Mouse (Mus musculus) embryo, embryonic 10.5 days (tissue): Measurements from ENCODE around the gene Sv2c.

Experiments used
- DNase-seq: peaks from one replicate; pipeline ENCODE4 v3.0.0-alpha.2; 2015; ENCODE audit warnings: low spot score

The Sv2c gene

GRCm38 (mm10) chr13:95944621-95945020 is 187.8 kb downstream of the Sv2c start:
- no peak for DNase-seq

GRCm38 (mm10) chr13:95943919-95944318 is 188.5 kb downstream of the Sv2c start:
- no peak for DNase-seq

GRCm38 (mm10) chr13:95942587-95942986 is 189.8 kb downstream of the Sv2c start:
- DNase-seq: no peak

- no peak for DNase-seq
Measured at GRCm38 (mm10) chr13:95941861-95942260, 190.5 kb downstream of the Sv2c start.

- no peak for DNase-seq
Measured at GRCm38 (mm10) chr13:95940811-95941210, 191.6 kb downstream of the Sv2c start.

- DNase-seq: no peak
Measured at GRCm38 (mm10) chr13:95924201-95924621, 208.2 kb downstream of the Sv2c start.

- no peak for DNase-seq
Measured at GRCm38 (mm10) chr13:95922626-95923025, 209.8 kb downstream of the Sv2c start.

GRCm38 (mm10) chr13:95918624-95919284 is 213.6 kb downstream of the Sv2c start:
- no peak for DNase-seq

GRCm38 (mm10) chr13:95913046-95913406 is 219.4 kb downstream of the Sv2c start:
- no peak for DNase-seq

- DNase-seq: no peak
Measured at GRCm38 (mm10) chr13:95912157-95913045, 220.0 kb downstream of the Sv2c start.

GRCm38 (mm10) chr13:95910270-95910669 is 222.1 kb downstream of the Sv2c start:
- no peak for DNase-seq

GRCm38 (mm10) chr13:95909244-95909643 is 223.1 kb downstream of the Sv2c start:
- DNase-seq: no peak
